Mouse (Mus musculus) CH12.LX (cell line): ENCODE data around the gene Inpp5d.

ENCODE experiments used
- CHD2 ChIP-seq: IDR thresholded peaks from 2 replicates; pipeline ENCODE4 v1.6.1; 2011; ENCODE audit warnings: low read length, improper control_type of control experiment
- CTCF ChIP-seq, 2 experiments: IDR thresholded peaks in 1 of 2; conservative IDR thresholded peaks in 1 of 2; 2 replicates each; pipeline ENCODE4 v1.5.1; 2011 to 2012; ENCODE audit warnings: low read depth in 2 of 2, low read length in 2 of 2, improper control_type of control experiment in 1 of 2, inconsistent platforms in 1 of 2, mild to moderate bottlenecking in 1 of 2, moderate library complexity in 1 of 2
- E2F4 ChIP-seq: IDR thresholded peaks from 2 replicates; pipeline ENCODE4 v1.6.1; 2011; ENCODE audit warnings: low read depth, low read length, improper control_type of control experiment; ENCODE audit not compliant: insufficient replicate concordance
- MXI1 ChIP-seq: IDR thresholded peaks from 2 replicates; pipeline ENCODE4 v1.6.1; 2011; ENCODE audit warnings: mild to moderate bottlenecking, low read depth, low read length, improper control_type of control experiment
- MYC ChIP-seq: IDR thresholded peaks from 2 replicates; pipeline ENCODE4 v1.6.1; 2011; ENCODE audit warnings: low read depth, mild to moderate bottlenecking, improper control_type of control experiment, low read length
- NELFE ChIP-seq: IDR thresholded peaks from 2 replicates; pipeline ENCODE4 v1.6.1; 2011; ENCODE audit warnings: low read depth, low read length, improper control_type of control experiment
- POLR2A ChIP-seq: IDR thresholded peaks from 2 replicates; pipeline ENCODE4 v1.6.1; 2011; ENCODE audit warnings: low read depth, mild to moderate bottlenecking, improper control_type of control experiment, low read length
- RCOR1 ChIP-seq: conservative IDR thresholded peaks from 2 replicates; pipeline ENCODE4 v1.6.1; 2012; ENCODE audit warnings: low read depth, mild to moderate bottlenecking, inconsistent platforms, low read length, improper control_type of control experiment

- no peak for TF ChIP-seq NELFE
- no peak for TF ChIP-seq MYC
- TF ChIP-seq POLR2A: no peak
- TF ChIP-seq MXI1: no peak
- no peak for TF ChIP-seq RCOR1
- no peak for TF ChIP-seq CHD2
- TF ChIP-seq CTCF (conservative IDR thresholded peaks at IDR 0.05 in 1 of 2, IDR thresholded peaks at IDR 0.05 in 1 of 2; ENCODE audit: low read depth in 2 of 2, low read length in 2 of 2): no peak
- no peak for TF ChIP-seq E2F4
Observed at GRCm38 (mm10) chr1:87647820-87648219, 27.7 kb downstream of the Inpp5d start.
